Mouse (Mus musculus) megakaryocyte-erythroid progenitor cell, adult 5-6 weeks (primary cell): ENCODE results near the gene Gm37240. TPM values are rescaled to one million over a fixed set of nuclear protein-coding genes. Genes with fewer than 3 reads are reported as not detected.

Experiments
- ATAC-seq: replicated peaks from 2 replicates; pipeline ENCODE4 v1.8.0; 2016; ENCODE audit warnings: mild to moderate bottlenecking, inconsistent platforms; ENCODE audit not compliant: severe bottlenecking, poor library complexity, low FRiP score, low TSS enrichment
- total RNA-seq, 2 experiments: library from RNA; stranded (forward) in 1 of 2; stranded (reverse) in 1 of 2; fragments of 200-1000, 215-1000 nt in 1 of 2; fragments of >200 nt in 1 of 2; fragmentation: Nextera tagmentation in 1 of 2; gene quantifications; 2 replicates each; pipeline ENCODE4 v1.2.3; 2014 to 2017

Gene Gm37240
- total RNA-seq, 2 experiments from 2014 or later, result not detected

- ATAC-seq, result no peak
Measured at GRCm38 (mm10) chr3:85189791-85190190, 697.5 kb downstream of the Gm37240 start.

GRCm38 (mm10) chr3:85188364-85188763 lies 699.0 kb downstream of the Gm37240 start:
- 0 out of 2 replicates have a peak, but pooled peaks have one; percentile 21 for ATAC-seq

- no peak for ATAC-seq
Measured at GRCm38 (mm10) chr3:85186661-85187076, 700.6 kb downstream of the Gm37240 start.

GRCm38 (mm10) chr3:85185827-85186226 lies 701.5 kb downstream of the Gm37240 start:
- no peak for ATAC-seq

GRCm38 (mm10) chr3:85184916-85185315 lies 702.4 kb downstream of the Gm37240 start:
- ATAC-seq, result no peak

- ATAC-seq, result no peak
Measured at GRCm38 (mm10) chr3:85184151-85184550, 703.2 kb downstream of the Gm37240 start.

GRCm38 (mm10) chr3:85176736-85177135 lies 710.6 kb downstream of the Gm37240 start:
- ATAC-seq, result no peak

- no peak for ATAC-seq
Measured at GRCm38 (mm10) chr3:85174542-85175469, 712.5 kb downstream of the Gm37240 start.

GRCm38 (mm10) chr3:85173441-85174071 lies 713.8 kb downstream of the Gm37240 start:
- ATAC-seq, result peak; percentile 71

GRCm38 (mm10) chr3:85172532-85172931 lies 714.8 kb downstream of the Gm37240 start:
- peak; percentile 65 for ATAC-seq

- no peak for ATAC-seq
Measured at GRCm38 (mm10) chr3:85172096-85172495, 715.2 kb downstream of the Gm37240 start.

- no peak for ATAC-seq
Measured at GRCm38 (mm10) chr3:85168816-85169215, 718.5 kb downstream of the Gm37240 start.

GRCm38 (mm10) chr3:85164931-85165330 lies 722.4 kb downstream of the Gm37240 start:
- no peak for ATAC-seq

GRCm38 (mm10) chr3:85163396-85163795 lies 723.9 kb downstream of the Gm37240 start:
- ATAC-seq, result no peak

GRCm38 (mm10) chr3:85162430-85162829 lies 724.9 kb downstream of the Gm37240 start:
- no peak for ATAC-seq

- no peak for ATAC-seq
Measured at GRCm38 (mm10) chr3:85160816-85161215, 726.5 kb downstream of the Gm37240 start.

GRCm38 (mm10) chr3:85159631-85160030 lies 727.7 kb downstream of the Gm37240 start:
- ATAC-seq, result no peak

- no peak for ATAC-seq
Measured at GRCm38 (mm10) chr3:85148816-85149215, 738.5 kb downstream of the Gm37240 start.

GRCm38 (mm10) chr3:85148038-85148550 lies 739.2 kb downstream of the Gm37240 start:
- ATAC-seq, result no peak

- ATAC-seq, result 0 out of 2 replicates have a peak, but pooled peaks have one; percentile 47
Measured at GRCm38 (mm10) chr3:85145568-85145967, 741.8 kb downstream of the Gm37240 start.
